Comparison of ENCODE assay signal across 21 mouse cellular contexts in the genomic region with DNA sequence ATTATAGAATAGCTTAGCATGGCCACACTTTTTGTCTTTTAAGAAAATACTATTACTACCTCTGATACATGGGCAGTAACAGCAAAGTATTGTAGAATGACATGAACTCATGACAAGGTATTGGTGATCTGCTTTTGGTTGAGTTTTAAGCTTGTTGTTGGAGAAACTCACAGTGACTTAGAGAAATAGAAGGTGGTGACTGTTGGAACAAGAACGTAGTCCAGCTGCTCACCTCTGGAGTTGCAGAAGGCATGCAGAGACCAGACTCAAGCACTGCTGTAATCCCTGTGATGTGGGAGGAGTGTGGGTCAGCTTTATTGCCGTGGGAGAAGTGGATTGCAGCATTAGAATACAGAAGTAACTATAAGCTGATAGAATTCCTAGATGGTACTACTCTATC.
A peak's percentile ranks its signal among the peaks of the same experiment; 100 is the strongest.
DNase-seq lines count a peak whose midpoint lies in the region; ATAC-seq and TF ChIP-seq lines count a peak whose summit lies in the region.
"Had no signal": no experiment of that assay in that cellular context is flagged by ENCODE, and none has a peak within 500 bp of the region (broad histone marks: within the 10 kb centered on the region; RNA-seq: fewer than 3 reads in every experiment).

No protein-coding gene starts in this region.

- peaks cover 13% of the 10 kb centered on the region for H3K4me1 ChIP-seq in kidney, embryonic 16.5 days (ENCODE audit: insufficient read depth, low read length)

- H3K36me3 ChIP-seq in kidney, embryonic 16.5 days (ENCODE audit: insufficient read depth, low read length), result no peaks in the 10 kb centered on the region
- H3K36me3 ChIP-seq: embryonic facial prominence, embryonic 10.5 days; embryonic facial prominence, embryonic 12.5 days; forebrain, embryonic 15.5 days; G1E had no signal

- H3K9ac ChIP-seq in kidney, embryonic 16.5 days (replicated peaks; ENCODE audit: low read length), result no peak overlapping the region
- H3K9ac ChIP-seq: embryonic facial prominence, embryonic 12.5 days; forebrain, embryonic 13.5 days; forebrain, embryonic 15.5 days had no signal

- intact Hi-C loops in gastrocnemius, adult 2 months (cut with DNase I), result no loop called here
- intact Hi-C loops in gastrocnemius, postnatal 36 days (cut with DNase I), result no loop called here

- no peak for TF ChIP-seq CTCF in gastrocnemius, adult 2 months (IDR thresholded peaks at IDR 0.05)

- H3K4me2 ChIP-seq in kidney, embryonic 16.5 days (replicated peaks; ENCODE audit: low read depth, low read length), result no peak overlapping the region
- H3K4me2 ChIP-seq: embryonic facial prominence, embryonic 12.5 days; forebrain, embryonic 13.5 days; forebrain, embryonic 15.5 days had no signal

- no peaks in the 10 kb centered on the region for H3K27me3 ChIP-seq in kidney, embryonic 16.5 days (ENCODE audit: insufficient read depth, low read length)
- H3K27me3 ChIP-seq: CH12.LX; embryonic facial prominence, embryonic 12.5 days; forebrain, embryonic 13.5 days; forebrain, embryonic 15.5 days; Patski had no signal

- no peak for DNase-seq in gastrocnemius, adult 2 months
- DNase-seq in gastrocnemius, postnatal 36 days, result no peak
- peak; percentile 51 for DNase-seq in kidney, adult 9 months
- DNase-seq in gonadal fat pad, adult 2 months (ENCODE audit: low read depth), result peak; percentile 17
- DNase-seq: adrenal gland, adult 8-10 months; adrenal gland, postnatal 14 days; adrenal gland, postnatal 36 days; B cell, adult 2 months; cerebellum, adult 11-12 months; cerebellum, postnatal 10 days; cerebellum, postnatal 25 days had no signal

- no peaks in the 10 kb centered on the region for H3K9me3 ChIP-seq in kidney, embryonic 16.5 days (ENCODE audit: low read length)
- H3K9me3 ChIP-seq: embryonic facial prominence, embryonic 10.5 days; embryonic facial prominence, embryonic 12.5 days; forebrain, embryonic 13.5 days; forebrain, embryonic 15.5 days; G1E had no signal

- peak overlapping the region; percentile 12; the same call in 1 of the 2 replicates for H3K27ac ChIP-seq in gastrocnemius, adult 2 months
- no peak overlapping the region for H3K27ac ChIP-seq in kidney, embryonic 16.5 days (ENCODE audit: low read length)
- H3K27ac ChIP-seq: embryonic facial prominence, embryonic 10.5 days; embryonic facial prominence, embryonic 12.5 days; forebrain, embryonic 13.5 days; forebrain, embryonic 15.5 days had no signal

- no peak overlapping the region for H3K4me3 ChIP-seq in gastrocnemius, adult 2 months
- H3K4me3 ChIP-seq in kidney, embryonic 16.5 days (ENCODE audit: low read length), result no peak overlapping the region
- H3K4me3 ChIP-seq: embryonic facial prominence, embryonic 10.5 days; embryonic facial prominence, embryonic 12.5 days; forebrain, embryonic 13.5 days; forebrain, embryonic 15.5 days had no signal

- 67% methylated on average over 2 of the region's 2 CpGs for WGBS in kidney, embryonic 16.5 days

- ATAC-seq in kidney, embryonic 16.5 days (ENCODE audit: low FRiP score, low TSS enrichment), result no peak
- ATAC-seq: activated CD4-positive, CD25-positive, alpha-beta regulatory T cell, adult 4 months; CD4-positive, CD25-positive, alpha-beta regulatory T cell, adult 4 months; forebrain, embryonic 13.5 days; forebrain, embryonic 15.5 days; Patski had no signal

Comparison
In these comparisons a context has a peak if more than half of its experiments do, and no peak if none do; other contexts are left out.
1. DNase-seq: peak in kidney, adult 9 months (single experiment) and gonadal fat pad, adult 2 months (single experiment); none in gastrocnemius, adult 2 months (single experiment) and gastrocnemius, postnatal 36 days (0 of 2).